Comparison of ENCODE assay signal across 22 mouse cellular contexts in genomic region chr6:53209398-53209797, GRCm38 (mm10).
"Had no signal": no experiment of that assay in that cellular context is flagged by ENCODE, and none has a peak within 500 bp of the region (broad histone marks: within the 10 kb centered on the region; RNA-seq: fewer than 3 reads in every experiment).

No protein-coding gene starts in this region.

- DNase-seq: liver, embryonic 13.5 days; liver, postnatal 0 days; lung, embryonic 14.5 days; lung, postnatal 10 days; lung, postnatal 36 days; midbrain, embryonic 14.5 days; retina, postnatal 1 day; right cerebral cortex, adult 18-20 months; right cerebral cortex, postnatal 25 days; right cerebral cortex, postnatal 4 days; spleen, adult 18-20 months; thymus, adult 18-20 months; thymus, postnatal 14 days; thymus, postnatal 36 days had no signal

- H3K4me2 ChIP-seq: liver, embryonic 13.5 days; liver, embryonic 15.5 days; lung, embryonic 14.5 days; midbrain, embryonic 11.5 days; neural tube, embryonic 13.5 days; neural tube, embryonic 15.5 days had no signal

- H3K27me3 ChIP-seq: liver, embryonic 13.5 days; liver, embryonic 15.5 days; neural tube, embryonic 13.5 days; neural tube, embryonic 15.5 days had no signal

- H3K9ac ChIP-seq: liver, embryonic 13.5 days; liver, embryonic 15.5 days; liver, postnatal 0 days; lung, embryonic 14.5 days; neural tube, embryonic 13.5 days; neural tube, embryonic 15.5 days had no signal

- ATAC-seq: liver, postnatal 0 days; midbrain, embryonic 16.5 days had no signal

- H3K4me3 ChIP-seq: liver, embryonic 13.5 days; liver, embryonic 15.5 days; megakaryocyte, embryonic 14.5 days; myocyte; neural tube, embryonic 13.5 days; neural tube, embryonic 15.5 days had no signal

- H3K9me3 ChIP-seq: liver, embryonic 13.5 days; liver, embryonic 15.5 days; neural tube, embryonic 13.5 days; neural tube, embryonic 15.5 days had no signal

- H3K27ac ChIP-seq: liver, embryonic 13.5 days; liver, embryonic 15.5 days; macrophage; neural tube, embryonic 13.5 days; neural tube, embryonic 15.5 days had no signal

- H3K36me3 ChIP-seq: liver, embryonic 13.5 days; liver, embryonic 15.5 days; neural tube, embryonic 13.5 days; neural tube, embryonic 15.5 days had no signal

- H3K4me1 ChIP-seq: liver, embryonic 13.5 days; liver, embryonic 15.5 days; megakaryocyte, embryonic 14.5 days had no signal
